Mouse (Mus musculus): ENCODE data around the gene Tom1l1. TPM values are rescaled to one million over a fixed set of nuclear protein-coding genes. Genes with fewer than 3 reads are reported as not detected.

Gene Tom1l1
- polyA plus RNA-seq, 1 experiment from 2014 or later, result 36.5 TPM

GRCm38 (mm10) chr11:90637440-90638311, 50.5 kb downstream of the Tom1l1 start, which contains the start of the genes Stxbp4 and Cox11:
Stxbp4 (minus strand) TSS chr11:90638084.
Cox11 (plus strand) TSS chr11:90638173.
- DNase-seq (ENCODE audit: low spot score) (peak; percentile 93), ATAC-seq (ENCODE audit: low FRiP score, low TSS enrichment) (peak; percentile 96)
- peak within 1 kb of the TSS; percentile 97 for H3K4me3 ChIP-seq (ENCODE audit: low read depth, low read length)
- peak within 1 kb of the TSS; percentile 90 for H3K9ac ChIP-seq (ENCODE audit: low read length)
- no peaks in the 10 kb centered on the region for H3K36me3 ChIP-seq (ENCODE audit: control insufficient read depth, insufficient read depth, low read length)
- no peaks in the 10 kb centered on the region for H3K27me3 ChIP-seq (ENCODE audit: control insufficient read depth, insufficient read depth, low read length)
- TF ChIP-seq CTCF (IDR thresholded peaks at IDR 0.05; ENCODE audit: low read depth) (peak; percentile 65), EP300 (optimal IDR thresholded peaks at IDR 0.05) (peak; percentile 100)
- H3K4me2 ChIP-seq (replicated peaks; ENCODE audit: low read depth), result peak within 1 kb of the TSS; percentile 66
- H3K4me1 ChIP-seq (replicated peaks; ENCODE audit: control insufficient read depth, insufficient read depth), result no peaks in the 10 kb centered on the region
- H3K9me3 ChIP-seq (ENCODE audit: control insufficient read depth, low read length), result no peaks in the 10 kb centered on the region
- WGBS, result under 1% methylated on average over 48 of the region's 48 CpGs
- H3K27ac ChIP-seq (replicated peaks), result peak within 1 kb of the TSS; percentile 87

DNA sequence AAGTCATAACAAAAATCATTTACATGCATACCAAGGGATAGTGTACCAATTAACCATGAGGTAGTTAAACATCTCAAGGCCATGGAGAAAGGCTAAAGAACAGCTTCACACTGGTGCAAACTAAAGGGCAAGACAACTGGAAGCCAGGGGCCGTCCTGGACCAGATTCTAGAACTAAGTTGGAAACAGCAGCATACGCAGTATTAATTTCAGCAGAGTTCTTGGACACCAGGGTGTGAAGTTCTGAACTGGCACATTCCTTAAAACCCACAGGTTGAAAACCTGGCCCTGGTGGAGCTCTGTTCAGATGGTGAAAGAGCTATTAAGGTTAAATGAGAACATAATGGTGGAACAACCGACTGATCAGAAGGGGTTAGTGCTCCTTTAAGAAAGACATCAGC, 53.5 kb downstream of the Tom1l1 start:
- Histone ChIP-seq H3K4me3 (ENCODE audit: low read depth, low read length) (no peak overlapping the region), H3K4me2 (replicated peaks; ENCODE audit: low read depth) (no peak overlapping the region), H3K9me3 (ENCODE audit: control insufficient read depth, low read length) (no peaks in the 10 kb centered on the region), H3K9ac (ENCODE audit: low read length) (0 out of 2 replicates have a peak overlapping the region, but pooled peaks have one; percentile 13), H3K36me3 (ENCODE audit: control insufficient read depth, insufficient read depth, low read length) (no peaks in the 10 kb centered on the region), H3K27me3 (ENCODE audit: control insufficient read depth, insufficient read depth, low read length) (no peaks in the 10 kb centered on the region), H3K4me1 (replicated peaks; ENCODE audit: control insufficient read depth, insufficient read depth) (no peaks in the 10 kb centered on the region), H3K27ac (replicated peaks) (no peak overlapping the region)
- 89% methylated on average over 3 of the region's 3 CpGs for WGBS
- DNase-seq (ENCODE audit: low spot score) (no peak), ATAC-seq (ENCODE audit: low FRiP score, low TSS enrichment) (no peak)
- TF ChIP-seq CTCF (IDR thresholded peaks at IDR 0.05; ENCODE audit: low read depth) (no peak), EP300 (optimal IDR thresholded peaks at IDR 0.05) (no peak)

GRCm38 (mm10) chr11:90632480-90632879, 55.7 kb downstream of the Tom1l1 start:
- H3K4me2 ChIP-seq (replicated peaks; ENCODE audit: low read depth), result no peak overlapping the region
- ATAC-seq (ENCODE audit: low FRiP score, low TSS enrichment), result no peak
- H3K4me3 ChIP-seq (ENCODE audit: low read depth, low read length), result no peak overlapping the region
- H3K36me3 ChIP-seq (ENCODE audit: control insufficient read depth, insufficient read depth, low read length), result no peaks in the 10 kb centered on the region
- 75% methylated on average over 2 of the region's 2 CpGs for WGBS
- no peaks in the 10 kb centered on the region for H3K9me3 ChIP-seq (ENCODE audit: control insufficient read depth, low read length)
- TF ChIP-seq EP300 (optimal IDR thresholded peaks at IDR 0.05), result no peak
- TF ChIP-seq CTCF (IDR thresholded peaks at IDR 0.05; ENCODE audit: low read depth), result peak; percentile 31
- no peaks in the 10 kb centered on the region for H3K4me1 ChIP-seq (replicated peaks; ENCODE audit: control insufficient read depth, insufficient read depth)
- H3K27me3 ChIP-seq (ENCODE audit: control insufficient read depth, insufficient read depth, low read length), result no peaks in the 10 kb centered on the region
- no peak for DNase-seq (ENCODE audit: low spot score)
- H3K27ac ChIP-seq (replicated peaks), result no peak overlapping the region
- H3K9ac ChIP-seq (ENCODE audit: low read length), result no peak overlapping the region

DNA sequence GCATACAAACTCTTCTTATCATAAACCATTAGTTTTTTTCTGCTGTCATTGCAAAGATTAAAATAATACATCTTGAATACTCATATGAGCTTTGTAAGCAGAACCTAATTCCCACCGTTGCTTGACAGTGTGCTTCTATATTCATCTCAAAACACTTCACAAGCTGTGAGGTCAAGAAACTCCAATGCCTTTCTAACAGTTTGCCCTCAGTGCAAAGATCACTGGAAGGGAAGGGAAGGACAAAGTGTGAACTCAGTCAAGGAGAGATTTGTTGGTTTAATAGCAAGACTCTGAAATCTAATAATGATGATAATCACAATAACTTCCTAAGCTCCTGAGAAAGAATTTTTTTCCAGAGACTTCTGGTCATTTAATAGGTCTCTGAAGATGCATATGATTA, 60.4 kb downstream of the Tom1l1 start:
- ATAC-seq (ENCODE audit: low FRiP score, low TSS enrichment) (no peak), DNase-seq (ENCODE audit: low spot score) (no peak)
- no peak overlapping the region for H3K4me3 ChIP-seq (ENCODE audit: low read depth, low read length)
- WGBS, result 50% methylated on average over 1 of the region's 1 CpGs
- H3K36me3 ChIP-seq (ENCODE audit: control insufficient read depth, insufficient read depth, low read length), result no peaks in the 10 kb centered on the region
- H3K27ac ChIP-seq (replicated peaks), result no peak overlapping the region
- no peak overlapping the region for H3K4me2 ChIP-seq (replicated peaks; ENCODE audit: low read depth)
- no peak overlapping the region for H3K9ac ChIP-seq (ENCODE audit: low read length)
- H3K4me1 ChIP-seq (replicated peaks; ENCODE audit: control insufficient read depth, insufficient read depth), result no peaks in the 10 kb centered on the region
- TF ChIP-seq CTCF (IDR thresholded peaks at IDR 0.05; ENCODE audit: low read depth), result no peak
- no peak for TF ChIP-seq EP300 (optimal IDR thresholded peaks at IDR 0.05)
- no peaks in the 10 kb centered on the region for H3K27me3 ChIP-seq (ENCODE audit: control insufficient read depth, insufficient read depth, low read length)
- H3K9me3 ChIP-seq (ENCODE audit: control insufficient read depth, low read length), result no peaks in the 10 kb centered on the region

DNA sequence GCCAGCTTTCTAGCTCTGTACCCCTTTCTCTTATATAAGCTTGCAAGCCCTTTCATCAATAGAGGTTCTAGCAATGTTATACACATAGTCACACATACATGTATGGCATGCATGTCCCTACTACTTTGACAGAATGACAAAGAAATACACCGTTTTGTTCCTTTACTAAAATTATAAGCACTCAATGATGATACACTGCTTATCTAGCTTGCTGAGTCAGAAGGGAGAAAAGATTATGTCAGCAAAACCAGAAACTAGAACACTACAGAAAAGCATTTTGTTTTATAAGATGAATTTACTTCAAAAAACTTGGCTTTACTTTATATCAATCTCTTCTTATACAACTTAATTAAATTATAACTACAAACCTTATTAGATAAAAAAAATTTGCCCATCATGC, 63.0 kb downstream of the Tom1l1 start:
- Histone ChIP-seq H3K36me3 (ENCODE audit: control insufficient read depth, insufficient read depth, low read length) (no peaks in the 10 kb centered on the region), H3K27me3 (ENCODE audit: control insufficient read depth, insufficient read depth, low read length) (no peaks in the 10 kb centered on the region), H3K9ac (ENCODE audit: low read length) (no peak overlapping the region), H3K9me3 (ENCODE audit: control insufficient read depth, low read length) (no peaks in the 10 kb centered on the region), H3K4me3 (ENCODE audit: low read depth, low read length) (no peak overlapping the region), H3K4me2 (replicated peaks; ENCODE audit: low read depth) (no peak overlapping the region), H3K27ac (replicated peaks) (no peak overlapping the region), H3K4me1 (replicated peaks; ENCODE audit: control insufficient read depth, insufficient read depth) (no peaks in the 10 kb centered on the region)
- no peak for DNase-seq (ENCODE audit: low spot score)
- TF ChIP-seq CTCF (IDR thresholded peaks at IDR 0.05; ENCODE audit: low read depth) (no peak), EP300 (optimal IDR thresholded peaks at IDR 0.05) (no peak)
- 76% methylated on average over 1 of the region's 1 CpGs for WGBS
- no peak for ATAC-seq (ENCODE audit: low FRiP score, low TSS enrichment)

DNA sequence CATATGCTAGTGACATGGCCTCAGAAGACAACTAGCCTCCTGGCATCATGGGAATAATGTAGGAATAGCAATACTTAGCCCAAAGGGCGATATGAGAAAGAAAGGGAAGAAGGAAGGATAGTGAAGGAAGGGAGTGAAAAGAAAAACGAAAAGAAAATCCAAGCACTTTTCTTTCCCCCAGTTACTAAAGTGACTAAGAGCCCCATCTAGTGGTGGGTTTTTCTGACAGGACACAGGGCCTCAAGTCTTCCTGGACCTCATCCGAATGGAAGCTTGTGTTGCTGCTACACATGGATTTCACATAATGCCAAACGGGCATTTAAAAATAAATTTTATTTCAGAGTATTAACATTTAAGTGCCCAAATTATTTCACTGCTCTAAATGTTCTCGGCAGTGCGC, 64.7 kb downstream of the Tom1l1 start:
- H3K36me3 ChIP-seq (ENCODE audit: control insufficient read depth, insufficient read depth, low read length), result no peaks in the 10 kb centered on the region
- no peak for ATAC-seq (ENCODE audit: low FRiP score, low TSS enrichment)
- H3K27me3 ChIP-seq (ENCODE audit: control insufficient read depth, insufficient read depth, low read length), result no peaks in the 10 kb centered on the region
- H3K9ac ChIP-seq (ENCODE audit: low read length), result no peak overlapping the region
- no peak overlapping the region for H3K4me3 ChIP-seq (ENCODE audit: low read depth, low read length)
- no peak overlapping the region for H3K27ac ChIP-seq (replicated peaks)
- no peaks in the 10 kb centered on the region for H3K9me3 ChIP-seq (ENCODE audit: control insufficient read depth, low read length)
- DNase-seq (ENCODE audit: low spot score), result no peak
- 50% methylated on average over 6 of the region's 6 CpGs for WGBS
- H3K4me2 ChIP-seq (replicated peaks; ENCODE audit: low read depth), result no peak overlapping the region
- TF ChIP-seq CTCF (IDR thresholded peaks at IDR 0.05; ENCODE audit: low read depth) (peak; percentile 82), EP300 (optimal IDR thresholded peaks at IDR 0.05) (no peak)
- no peaks in the 10 kb centered on the region for H3K4me1 ChIP-seq (replicated peaks; ENCODE audit: control insufficient read depth, insufficient read depth)
